Mouse (Mus musculus): ENCODE data around the gene Igsf9b. TPM values are rescaled to one million over a fixed set of nuclear protein-coding genes. Genes with fewer than 3 reads are reported as not detected.

Gene Igsf9b
- total and polyA plus RNA-seq, 3 experiments, result 1.8 to 12.4 (median 5.2) TPM

- Histone ChIP-seq H3K9ac (ENCODE audit: insufficient read depth, low read depth) (no peak overlapping the region), H3K27ac (ENCODE audit: insufficient read depth, low read depth) (no peak overlapping the region), H3K36me3 (replicated peaks in 1 of 2; ENCODE audit: control insufficient read depth in 1 of 2, insufficient read depth in 1 of 2, low read length in 1 of 2) (peaks cover 77 to 99% of the 10 kb centered on the region in 2 experiments), H3K27me3 (replicated peaks) (no peaks in the 10 kb centered on the region), H3K9me3 (replicated peaks; ENCODE audit: low read length) (no peaks in the 10 kb centered on the region), H3K4me1 (ENCODE audit: control insufficient read depth in 1 of 2, insufficient read depth in 2 of 2) (peaks cover 14 to 35% of the 10 kb centered on the region in 2 experiments), H3K4me3 (replicated peaks in 1 of 3; ENCODE audit: low read depth in 2 of 3, low read length in 2 of 3, poor library complexity in 1 of 3) (no peak overlapping the region), H3K4me2 (ENCODE audit: insufficient read depth, low read depth, poor library complexity, severe bottlenecking) (no peak overlapping the region), H3K79me2 (replicated peaks; ENCODE audit: control insufficient read depth, extremely low read depth, insufficient read depth, poor library complexity, severe bottlenecking) (no peaks in the 10 kb centered on the region)
- no peak for DNase-seq (ENCODE audit: extremely low read depth)
- dilution Hi-C loops (cut with MboI; ENCODE audit: extremely low pct_ligation_motif_present, extremely low pct_unique_long_range_greater_than_20kb, low sequenced_read_pairs), result no loop called here
- no peak for TF ChIP-seq MAX (IDR thresholded peaks at IDR 0.05; ENCODE audit: low read length)
- no peak for TF ChIP-seq ETS1 (conservative IDR thresholded peaks at IDR 0.05; ENCODE audit: low read depth, low read length)
- no peak for TF ChIP-seq POLR2A (IDR thresholded peaks at IDR 0.05; ENCODE audit: low read depth, low read length)
- TF ChIP-seq KAT2A (IDR thresholded peaks at IDR 0.05; ENCODE audit: insufficient replicate concordance, low read length), result no peak
- TF ChIP-seq UBTF (IDR thresholded peaks at IDR 0.05; ENCODE audit: low read depth, low read length), result no peak
- TF ChIP-seq GABPA (IDR thresholded peaks at IDR 0.05; ENCODE audit: insufficient replicate concordance, low read depth, low read length), result no peak
- TF ChIP-seq USF2 (conservative IDR thresholded peaks at IDR 0.05; ENCODE audit: low read depth, low read length), result no peak
- no peak for TF ChIP-seq NELFE (IDR thresholded peaks at IDR 0.05; ENCODE audit: low read depth, low read length)
- in situ Hi-C loops (cut with MboI; ENCODE audit: low pct_ligation_motif_present, low pct_unique_long_range_greater_than_20kb, low sequenced_read_pairs), result no loop called here
Observed at GRCm38 (mm10) chr9:27336962-27337636, 38.1 kb downstream of the Igsf9b start.

GRCm38 (mm10) chr9:27339168-27339567 is 40.2 kb downstream of the Igsf9b start:
- Histone ChIP-seq H3K36me3 (replicated peaks in 1 of 2; ENCODE audit: control insufficient read depth in 1 of 2, insufficient read depth in 1 of 2, low read length in 1 of 2) (peaks cover 75 to 99% of the 10 kb centered on the region in 2 experiments), H3K79me2 (replicated peaks; ENCODE audit: control insufficient read depth, extremely low read depth, insufficient read depth, poor library complexity, severe bottlenecking) (no peaks in the 10 kb centered on the region), H3K27ac (ENCODE audit: insufficient read depth, low read depth) (no peak overlapping the region), H3K9me3 (replicated peaks; ENCODE audit: low read length) (no peaks in the 10 kb centered on the region), H3K4me1 (ENCODE audit: control insufficient read depth in 1 of 2, insufficient read depth in 2 of 2) (peaks cover 14 to 35% of the 10 kb centered on the region in 2 experiments), H3K4me3 (replicated peaks in 1 of 3; ENCODE audit: low read depth in 2 of 3, low read length in 2 of 3, poor library complexity in 1 of 3) (no peak overlapping the region), H3K4me2 (ENCODE audit: insufficient read depth, low read depth, poor library complexity, severe bottlenecking) (no peak overlapping the region), H3K9ac (ENCODE audit: insufficient read depth, low read depth) (no peak overlapping the region), H3K27me3 (replicated peaks) (no peaks in the 10 kb centered on the region)
- TF ChIP-seq POLR2AphosphoS2 (IDR thresholded peaks at IDR 0.05; ENCODE audit: low read depth, low read length) (no peak), MEF2A (IDR thresholded peaks at IDR 0.05; ENCODE audit: borderline replicate concordance, low read depth, low read length) (peak; percentile 57; the same call in 1 of the 2 replicates), CHD1 (IDR thresholded peaks at IDR 0.05; ENCODE audit: low read depth, low read length) (peak; percentile 92), POLR2A (IDR thresholded peaks at IDR 0.05; ENCODE audit: low read depth, low read length) (no peak), E2F4 (IDR thresholded peaks at IDR 0.05; ENCODE audit: insufficient replicate concordance, low read depth, low read length) (no peak)
- dilution Hi-C loops (cut with MboI; ENCODE audit: extremely low pct_ligation_motif_present, extremely low pct_unique_long_range_greater_than_20kb, low sequenced_read_pairs) (no loop called here), in situ Hi-C loops (cut with MboI; ENCODE audit: low pct_ligation_motif_present, low pct_unique_long_range_greater_than_20kb, low sequenced_read_pairs) (no loop called here)
- peak; percentile 28 for DNase-seq (ENCODE audit: extremely low read depth)

Data from CH12.LX (cell line).